Mouse (Mus musculus): ENCODE data around the gene Taar7b.

- TF ChIP-seq CTCF (IDR thresholded peaks at IDR 0.05; ENCODE audit: low read depth) (no peak), EP300 (IDR thresholded peaks at IDR 0.05; ENCODE audit: low read depth) (no peak)
These were observed 49.5 kb downstream of the Taar7b start, which contains the start of gene Taar7f for GRCm38 (mm10) chr10:24049210-24049609.
